15 mouse cellular contexts compared by ENCODE assay signal in genomic region chr2:151670968-151671329, GRCm38 (mm10). TPM values are rescaled to one million over a fixed set of nuclear protein-coding genes. Genes with fewer than 3 reads are reported as not detected.
DNase-seq lines count a peak whose midpoint lies in the region; ATAC-seq and TF ChIP-seq lines count a peak whose summit lies in the region.
"Had no signal": no experiment of that assay in that cellular context is flagged by ENCODE, and none has a peak within 500 bp of the region (broad histone marks: within the 10 kb centered on the region; RNA-seq: fewer than 3 reads in every experiment).

No protein-coding gene starts in this region.

- H3K9ac ChIP-seq in embryonic facial prominence, embryonic 11.5 days (replicated peaks; ENCODE audit: low read length), result no peak overlapping the region
- no peak overlapping the region for H3K9ac ChIP-seq in kidney, postnatal 0 days (ENCODE audit: low read depth, low read length)
- H3K9ac ChIP-seq: forebrain, postnatal 0 days; heart, embryonic 15.5 days; liver, embryonic 15.5 days had no signal

- 75% methylated on average over 1 of the region's 1 CpGs for WGBS in embryonic facial prominence, embryonic 11.5 days
- WGBS in embryonic facial prominence, embryonic 10.5 days, result 77% methylated on average over 1 of the region's 1 CpGs
- 47% methylated on average over 1 of the region's 1 CpGs for WGBS in kidney, postnatal 0 days

- peak; percentile 52 for ATAC-seq in embryonic facial prominence, embryonic 11.5 days (replicated peaks; ENCODE audit: insufficient number of reproducible peaks, low FRiP score, low TSS enrichment, low read depth)
- 0 out of 2 replicates have a peak, but pooled peaks have one; percentile 36 for ATAC-seq in kidney, postnatal 0 days (replicated peaks; ENCODE audit: low FRiP score, low read depth)

- no peaks in the 10 kb centered on the region for H3K36me3 ChIP-seq in embryonic facial prominence, embryonic 11.5 days (replicated peaks; ENCODE audit: control insufficient read depth, insufficient read depth, low read depth, low read length)
- H3K36me3 ChIP-seq in embryonic facial prominence, embryonic 10.5 days (replicated peaks), result no peaks in the 10 kb centered on the region
- H3K36me3 ChIP-seq in kidney, postnatal 0 days (ENCODE audit: insufficient read depth, low read length), result no peaks in the 10 kb centered on the region
- H3K36me3 ChIP-seq in testis, adult 2 months (ENCODE audit: control insufficient read depth, insufficient read depth, low read length), result no peaks in the 10 kb centered on the region
- H3K36me3 ChIP-seq: heart, embryonic 15.5 days; liver, embryonic 15.5 days had no signal

- no peak overlapping the region for H3K4me2 ChIP-seq in embryonic facial prominence, embryonic 11.5 days (ENCODE audit: low read depth, low read length)
- no peak overlapping the region for H3K4me2 ChIP-seq in kidney, postnatal 0 days (ENCODE audit: low read length)
- H3K4me2 ChIP-seq: liver, embryonic 15.5 days had no signal

- TF ChIP-seq POLR2A in testis, adult 2 months (IDR thresholded peaks at IDR 0.05; ENCODE audit: control insufficient read depth, low read depth, low read length), result no peak

- no peak for TF ChIP-seq CTCF in kidney, postnatal 0 days (IDR thresholded peaks at IDR 0.05; ENCODE audit: low read depth)
- no peak for TF ChIP-seq CTCF in testis, adult 2 months (IDR thresholded peaks at IDR 0.05; ENCODE audit: control insufficient read depth, insufficient read depth, insufficient replicate concordance, low read depth, low read length)

- H3K27me3 ChIP-seq in embryonic facial prominence, embryonic 11.5 days (ENCODE audit: control insufficient read depth, insufficient read depth, low read length), result peaks cover 2% of the 10 kb centered on the region
- peaks cover 17% of the 10 kb centered on the region for H3K27me3 ChIP-seq in embryonic facial prominence, embryonic 10.5 days (replicated peaks; ENCODE audit: low read depth, poor library complexity, severe bottlenecking)
- H3K27me3 ChIP-seq in kidney, postnatal 0 days (ENCODE audit: insufficient read depth, low read length), result no peaks in the 10 kb centered on the region
- H3K27me3 ChIP-seq in testis, adult 2 months (ENCODE audit: control insufficient read depth, insufficient read depth, low read length), result no peaks in the 10 kb centered on the region

- no peak overlapping the region for H3K4me3 ChIP-seq in embryonic facial prominence, embryonic 11.5 days (ENCODE audit: low read depth, low read length)
- no peak overlapping the region for H3K4me3 ChIP-seq in embryonic facial prominence, embryonic 10.5 days
- H3K4me3 ChIP-seq in kidney, postnatal 0 days (replicated peaks; ENCODE audit: low read depth, low read length), result no peak overlapping the region
- peak overlapping the region; percentile 30 for H3K4me3 ChIP-seq in testis, adult 2 months (ENCODE audit: control insufficient read depth, low read depth, low read length)
- H3K4me3 ChIP-seq: heart, embryonic 15.5 days; liver, embryonic 15.5 days had no signal

- H3K27ac ChIP-seq in embryonic facial prominence, embryonic 11.5 days (replicated peaks; ENCODE audit: low read depth, low read length), result no peak overlapping the region
- H3K27ac ChIP-seq in embryonic facial prominence, embryonic 10.5 days (replicated peaks), result no peak overlapping the region
- no peak overlapping the region for H3K27ac ChIP-seq in kidney, postnatal 0 days
- H3K27ac ChIP-seq in testis, adult 2 months (ENCODE audit: control insufficient read depth, insufficient read depth, low read depth, low read length), result no peak overlapping the region
- H3K27ac ChIP-seq: heart, embryonic 15.5 days; liver, embryonic 15.5 days had no signal

- no peaks in the 10 kb centered on the region for H3K4me1 ChIP-seq in embryonic facial prominence, embryonic 11.5 days (ENCODE audit: control insufficient read depth, insufficient read depth, low read length)
- peaks cover 4% of the 10 kb centered on the region; the same call in 1 of the 2 replicates for H3K4me1 ChIP-seq in embryonic facial prominence, embryonic 10.5 days
- no peaks in the 10 kb centered on the region for H3K4me1 ChIP-seq in kidney, postnatal 0 days (replicated peaks; ENCODE audit: insufficient read depth, low read length)
- peaks cover 3% of the 10 kb centered on the region; the same call in 1 of the 2 replicates for H3K4me1 ChIP-seq in testis, adult 2 months (ENCODE audit: control insufficient read depth, insufficient read depth, low read length)
- H3K4me1 ChIP-seq: liver, embryonic 15.5 days had no signal

- DNase-seq in embryonic facial prominence, embryonic 11.5 days (ENCODE audit: low spot score), result no peak
- no peak for DNase-seq in embryonic facial prominence, embryonic 10.5 days (ENCODE audit: low spot score)
- no peak for DNase-seq in kidney, postnatal 0 days (ENCODE audit: low spot score)
- DNase-seq in kidney, postnatal 10 days, result no peak
- no peak for DNase-seq in testis, postnatal 10 days (ENCODE audit: low spot score)
- no peak for DNase-seq in adrenal gland, adult 18-20 months (ENCODE audit: low spot score in 2 of 2)
- no peak for DNase-seq in layer of hippocampus, postnatal 25 days (ENCODE audit: extremely low spot score in 1 of 2, low spot score in 1 of 2)
- DNase-seq: adrenal gland, postnatal 36 days; forebrain, postnatal 0 days; gastrocnemius, postnatal 36 days; kidney, adult 18-20 months had no signal

- H3K9me3 ChIP-seq in embryonic facial prominence, embryonic 11.5 days (replicated peaks; ENCODE audit: control insufficient read depth, low read length), result no peaks in the 10 kb centered on the region
- no peaks in the 10 kb centered on the region for H3K9me3 ChIP-seq in embryonic facial prominence, embryonic 10.5 days
- H3K9me3 ChIP-seq in kidney, postnatal 0 days (replicated peaks; ENCODE audit: low read length), result no peaks in the 10 kb centered on the region
- H3K9me3 ChIP-seq: heart, embryonic 15.5 days; liver, embryonic 15.5 days had no signal

RNA-seq across cellular contexts. Expression of gene Rad21l, which starts 2.6 kb away (rescaled TPM):
- polyA plus RNA-seq in embryonic facial prominence, embryonic 11.5 days (2014; fragmentation: Nextera tagmentation; extraction: Ambion mirVana), result 0.13 TPM in 1 of 2 replicates, not detected in the other
- not detected in 2 replicates for polyA plus RNA-seq in embryonic facial prominence, embryonic 10.5 days (2016; fragmentation: Nextera tagmentation; extraction: Ambion mirVana)
- not detected in 2 replicates for polyA plus RNA-seq in kidney, postnatal 0 days (2015; fragmentation: Nextera tagmentation; extraction: Ambion mirVana)
- polyA plus RNA-seq in testis, adult 2 months (2012; rRNA removed), result 0.41 and 0.62 TPM in 2 replicates
- total RNA-seq in adrenal gland, adult 18-20 months (2021), result not detected
- 1 to 10 TPM in 1 of 2 experiments, under 1 TPM in 1; 0.89 to 1.2 TPM for total RNA-seq in layer of hippocampus, postnatal 25 days (2021)
- total RNA-seq: adrenal gland, postnatal 36 days; gastrocnemius, postnatal 36 days; megakaryocyte, adult 5-6 weeks had no signal
- polyA plus RNA-seq: heart, embryonic 15.5 days; liver, embryonic 15.5 days had no signal

RNA-seq across cellular contexts. Expression of gene Tmem74b, which starts 30.9 kb away (rescaled TPM):
- polyA plus RNA-seq in embryonic facial prominence, embryonic 11.5 days (2014; fragmentation: Nextera tagmentation; extraction: Ambion mirVana), result 2.4 and 2.7 TPM in 2 replicates
- polyA plus RNA-seq in embryonic facial prominence, embryonic 10.5 days (2016; fragmentation: Nextera tagmentation; extraction: Ambion mirVana), result 2.3 and 3.1 TPM in 2 replicates
- 0.38 and 0.40 TPM in 2 replicates for polyA plus RNA-seq in kidney, postnatal 0 days (2015; fragmentation: Nextera tagmentation; extraction: Ambion mirVana)
- polyA plus RNA-seq in testis, adult 2 months (2012; rRNA removed), result 0.84 and 1.2 TPM in 2 replicates
- total RNA-seq in adrenal gland, adult 18-20 months (2021), result under 1 TPM; 0.83 TPM
- total RNA-seq in layer of hippocampus, postnatal 25 days (2021), result 1 to 10 TPM; 4.6 to 4.7 TPM
- total RNA-seq: megakaryocyte, adult 5-6 weeks had no signal

RNA-seq across cellular contexts. Expression of gene Snph, which starts 38.6 kb away (rescaled TPM):
- polyA plus RNA-seq in embryonic facial prominence, embryonic 11.5 days (2014; fragmentation: Nextera tagmentation; extraction: Ambion mirVana), result 0.72 and 1.1 TPM in 2 replicates
- polyA plus RNA-seq in embryonic facial prominence, embryonic 10.5 days (2016; fragmentation: Nextera tagmentation; extraction: Ambion mirVana), result 0.54 and 1.00 TPM in 2 replicates
- 0.11 and 0.22 TPM in 2 replicates for polyA plus RNA-seq in kidney, postnatal 0 days (2015; fragmentation: Nextera tagmentation; extraction: Ambion mirVana)
- 0.05 and 0.20 TPM in 2 replicates for polyA plus RNA-seq in testis, adult 2 months (2012; rRNA removed)
- total RNA-seq in adrenal gland, adult 18-20 months (2021), result 10 to 100 TPM; 11.8 to 17.2 TPM
- 100 to 1,000 TPM; 380 to 402 TPM for total RNA-seq in layer of hippocampus, postnatal 25 days (2021)
- total RNA-seq: megakaryocyte, adult 5-6 weeks had no signal
